Mouse (Mus musculus): ENCODE data around the gene Fgf9. TPM values are rescaled to one million over a fixed set of nuclear protein-coding genes. Genes with fewer than 3 reads are reported as not detected.

Fgf9 gene
- total RNA-seq, 2 experiments from 2014 or later: 5.9 to 6.0 TPM

DNA sequence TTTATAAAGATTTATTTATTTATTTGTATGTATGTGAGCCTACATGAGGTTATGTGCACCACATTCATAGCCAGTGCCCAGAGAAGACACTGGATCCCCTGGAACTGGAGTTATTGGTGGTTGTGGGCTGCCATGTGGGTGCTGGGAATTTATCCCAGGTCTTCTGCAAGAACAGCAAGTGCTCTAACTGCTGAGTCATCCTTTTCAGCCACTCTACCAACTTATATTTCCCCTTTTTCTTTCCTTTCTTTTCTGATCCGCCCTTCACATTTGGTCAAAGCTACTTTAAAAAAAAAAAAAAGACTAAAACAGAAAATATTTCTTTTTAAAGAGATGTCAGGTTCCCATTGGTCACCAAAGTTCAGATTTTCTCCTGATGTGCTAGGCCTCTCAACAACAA is 90.3 kb downstream of the Fgf9 start:
- intact Hi-C loops (cut with DNase I): no loop called here
- no peak for DNase-seq

Other genes with a start within 250 kb of the Fgf9 start
- 1 to 10 TPM in 1 of 2 experiments, under 1 TPM in 1; 0.50 to 1.4 TPM for gene Ska3, start 244.4 kb upstream of the Fgf9 start, total RNA-seq (2021)
- gene Mrpl57, start 244.3 kb upstream of the Fgf9 start, total RNA-seq (2021): 10 to 100 TPM; 65.9 to 68.9 TPM
- gene Zdhhc20, start 180.3 kb upstream of the Fgf9 start, total RNA-seq (2021): 10 to 100 TPM; 12.4 to 16.5 TPM
- gene Micu2, start 71.3 kb upstream of the Fgf9 start, total RNA-seq (2021): 10 to 100 TPM; 63.8 to 64.7 TPM